In genomic region chr2:164803201-164803920, GRCm38 (mm10) we compare ENCODE assay signal across 9 mouse cellular contexts. TPM values are rescaled to one million over a fixed set of nuclear protein-coding genes. Genes with fewer than 3 reads are reported as not detected.
DNase-seq lines count a peak whose midpoint lies in the region; ATAC-seq and TF ChIP-seq lines count a peak whose summit lies in the region.
"Had no signal": no experiment of that assay in that cellular context is flagged by ENCODE, and none has a peak within 500 bp of the region (broad histone marks: within the 10 kb centered on the region; RNA-seq: fewer than 3 reads in every experiment).

No protein-coding gene starts in this region.

- peaks cover 10% of the 10 kb centered on the region; the same call in 1 of the 2 replicates for H3K79me2 ChIP-seq in liver, adult 2 months (ENCODE audit: control insufficient read depth, insufficient read depth, low read length)

- H3K4me3 ChIP-seq in liver, adult 2 months (ENCODE audit: insufficient read depth, low read depth, low read length) = peak overlapping the region; percentile 77
- peak overlapping the region; percentile 78 for H3K4me3 ChIP-seq in embryonic fibroblast, embryonic 13.5 days (ENCODE audit: insufficient read depth, low read length)
- peak overlapping the region; percentile 79 for H3K4me3 ChIP-seq in limb, embryonic 12.5 days (replicated peaks)
- H3K4me3 ChIP-seq in small intestine, adult 2 months (ENCODE audit: low read depth, low read length) = peak overlapping the region; percentile 35

- H3K9me3 ChIP-seq in limb, embryonic 12.5 days = no peaks in the 10 kb centered on the region

- peak; percentile 73 for DNase-seq in liver, adult 2 months (ENCODE audit: extremely low read depth, low read depth, low spot score)
- DNase-seq in liver = no peak
- DNase-seq in left cerebral cortex, adult 11 months (ENCODE audit: low spot score) = no peak
- no peak for DNase-seq in right cerebral cortex, adult 18-20 months
- DNase-seq: right cerebral cortex, postnatal 14 days had no signal

- peak overlapping the region; percentile 76 for H3K27ac ChIP-seq in liver, adult 2 months (replicated peaks; ENCODE audit: insufficient read depth, low read depth, low read length)
- no peak overlapping the region for H3K27ac ChIP-seq in embryonic fibroblast, embryonic 13.5 days (ENCODE audit: insufficient read depth, low read length)
- H3K27ac ChIP-seq in limb, embryonic 12.5 days = no peak overlapping the region
- peak overlapping the region; percentile 52 for H3K27ac ChIP-seq in small intestine, adult 2 months (ENCODE audit: insufficient read depth, low read depth, low read length)

- 28% methylated on average over 16 of the region's 16 CpGs for WGBS in liver, adult 2 months
- 90% methylated on average over 16 of the region's 16 CpGs for WGBS in limb, embryonic 12.5 days
- 38% methylated on average over 16 of the region's 16 CpGs for WGBS in small intestine, adult 2 months

- peak overlapping the region; percentile 84 for H3K4me2 ChIP-seq in limb, embryonic 12.5 days

- H3K27me3 ChIP-seq in liver, adult 2 months (ENCODE audit: control insufficient read depth, insufficient read depth, low read length) = no peaks in the 10 kb centered on the region
- no peaks in the 10 kb centered on the region for H3K27me3 ChIP-seq in limb, embryonic 12.5 days
- no peaks in the 10 kb centered on the region for H3K27me3 ChIP-seq in small intestine, adult 2 months (ENCODE audit: control insufficient read depth, insufficient read depth, low read length)

- TF ChIP-seq POLR2A in liver, adult 2 months (IDR thresholded peaks at IDR 0.05; ENCODE audit: extremely low read depth, insufficient read depth, low read length) = no peak
- no peak for TF ChIP-seq POLR2A in embryonic fibroblast, embryonic 13.5 days (IDR thresholded peaks at IDR 0.05; ENCODE audit: low read depth, low read length)
- TF ChIP-seq POLR2A in small intestine, adult 2 months (IDR thresholded peaks at IDR 0.05; ENCODE audit: low read depth, low read length) = no peak

- TF ChIP-seq CTCF in liver, adult 2 months (IDR thresholded peaks at IDR 0.05; ENCODE audit: low read depth, low read length) = no peak
- no peak for TF ChIP-seq CTCF in embryonic fibroblast, embryonic 13.5 days (IDR thresholded peaks at IDR 0.05; ENCODE audit: borderline replicate concordance, insufficient read depth, low read length)
- TF ChIP-seq CTCF in small intestine, adult 2 months (IDR thresholded peaks at IDR 0.05; ENCODE audit: extremely low read depth, insufficient read length, insufficient replicate concordance, low read depth, low read length) = no peak

- peaks cover 9% of the 10 kb centered on the region for H3K4me1 ChIP-seq in liver, adult 2 months (ENCODE audit: control insufficient read depth, insufficient read depth, low read length)
- H3K4me1 ChIP-seq in embryonic fibroblast, embryonic 13.5 days (ENCODE audit: control insufficient read depth, insufficient read depth, low read length) = peaks cover 2% of the 10 kb centered on the region; the same call in 1 of the 2 replicates
- peaks cover 20% of the 10 kb centered on the region for H3K4me1 ChIP-seq in limb, embryonic 12.5 days (replicated peaks)
- H3K4me1 ChIP-seq in small intestine, adult 2 months (ENCODE audit: control insufficient read depth, insufficient read depth, insufficient read length, low read length) = peaks cover 10% of the 10 kb centered on the region; the same call in 1 of the 2 replicates

- no peak for ATAC-seq in limb, embryonic 12.5 days (ENCODE audit: insufficient number of reproducible peaks, insufficient read depth, low FRiP score, low TSS enrichment, low read depth)
- no peak for ATAC-seq in monocyte, adult 5-6 weeks (replicated peaks; ENCODE audit: insufficient number of reproducible peaks, low FRiP score, low TSS enrichment, poor library complexity, severe bottlenecking)

- H3K9ac ChIP-seq in liver, adult 2 months (ENCODE audit: low read depth, low read length) = peak overlapping the region; percentile 42
- H3K9ac ChIP-seq in limb, embryonic 12.5 days (replicated peaks) = peak overlapping the region; percentile 81

- no peaks in the 10 kb centered on the region for H3K36me3 ChIP-seq in liver, adult 2 months (ENCODE audit: control insufficient read depth, insufficient read depth, low read length)
- H3K36me3 ChIP-seq in limb, embryonic 12.5 days = peaks cover 39% of the 10 kb centered on the region
- peaks cover 20% of the 10 kb centered on the region for H3K36me3 ChIP-seq in small intestine, adult 2 months (ENCODE audit: control insufficient read depth, insufficient read depth, low read length)

RNA-seq across cellular contexts. Expression of gene Acot8, which starts 1.3 kb away (rescaled TPM):
- 19.4 and 25.8 TPM in 2 replicates for total RNA-seq in liver, adult 2 months (2014; rRNA removed)
- polyA plus RNA-seq in liver, adult 2 months (2012; rRNA removed) = 46.1 and 53.2 TPM in 2 replicates
- 12.1 and 13.5 TPM in 2 replicates for polyA plus RNA-seq in embryonic fibroblast, embryonic 13.5 days (2011; ENCODE audit: insufficient read length, low read depth, missing spikeins)
- 13.8 and 14.0 TPM in 2 replicates for polyA plus RNA-seq in limb, embryonic 12.5 days (2016; fragmentation: Nextera tagmentation; extraction: Ambion mirVana)
- polyA plus RNA-seq in small intestine, adult 2 months (2012; rRNA removed) = 76.9 and 102 TPM in 2 replicates
- total RNA-seq in monocyte, adult 5-6 weeks (2017) = 31.0 to 45.3 TPM (median 42.4 TPM) in 3 replicates

RNA-seq across cellular contexts. Expression of gene Zswim3, which starts 1.5 kb away (rescaled TPM):
- total RNA-seq in liver, adult 2 months (2014; rRNA removed) = 0.83 and 1.1 TPM in 2 replicates
- 0.73 and 0.82 TPM in 2 replicates for polyA plus RNA-seq in liver, adult 2 months (2012; rRNA removed)
- polyA plus RNA-seq in embryonic fibroblast, embryonic 13.5 days (2011; ENCODE audit: insufficient read length, low read depth, missing spikeins) = 3.7 and 4.1 TPM in 2 replicates
- 8.5 TPM in 2 replicates for polyA plus RNA-seq in limb, embryonic 12.5 days (2016; fragmentation: Nextera tagmentation; extraction: Ambion mirVana)
- polyA plus RNA-seq in small intestine, adult 2 months (2012; rRNA removed) = 1.7 and 2.6 TPM in 2 replicates
- 1.2 to 5.3 TPM (median 1.9 TPM) in 3 replicates for total RNA-seq in monocyte, adult 5-6 weeks (2017)

RNA-seq across cellular contexts. Expression of gene Snx21, which starts 17.7 kb away (rescaled TPM):
- total RNA-seq in liver, adult 2 months (2014; rRNA removed) = 10.8 and 12.6 TPM in 2 replicates
- polyA plus RNA-seq in liver, adult 2 months (2012; rRNA removed) = 14.4 and 14.6 TPM in 2 replicates
- polyA plus RNA-seq in embryonic fibroblast, embryonic 13.5 days (2011; ENCODE audit: insufficient read length, low read depth, missing spikeins) = 14.4 and 18.2 TPM in 2 replicates
- polyA plus RNA-seq in limb, embryonic 12.5 days (2016; fragmentation: Nextera tagmentation; extraction: Ambion mirVana) = 19.0 and 19.2 TPM in 2 replicates
- 9.7 and 19.2 TPM in 2 replicates for polyA plus RNA-seq in small intestine, adult 2 months (2012; rRNA removed)
- total RNA-seq in monocyte, adult 5-6 weeks (2017) = 2.9 to 6.0 TPM (median 5.5 TPM) in 3 replicates

RNA-seq across cellular contexts. Expression of gene Zswim1, which starts 19.1 kb away (rescaled TPM):
- total RNA-seq in liver, adult 2 months (2014; rRNA removed) = 0.55 and 0.81 TPM in 2 replicates
- polyA plus RNA-seq in liver, adult 2 months (2012; rRNA removed) = 3.2 and 4.4 TPM in 2 replicates
- polyA plus RNA-seq in embryonic fibroblast, embryonic 13.5 days (2011; ENCODE audit: insufficient read length, low read depth, missing spikeins) = 10.1 and 12.5 TPM in 2 replicates
- 17.3 and 20.4 TPM in 2 replicates for polyA plus RNA-seq in limb, embryonic 12.5 days (2016; fragmentation: Nextera tagmentation; extraction: Ambion mirVana)
- 4.8 and 8.1 TPM in 2 replicates for polyA plus RNA-seq in small intestine, adult 2 months (2012; rRNA removed)
- 0.67 to 1.8 TPM (median 1.7 TPM) in 3 replicates for total RNA-seq in monocyte, adult 5-6 weeks (2017)

RNA-seq across cellular contexts. Expression of gene Tnnc2, which starts 23.6 kb away (rescaled TPM):
- 6.1 TPM in 1 of 2 replicates, not detected in the other for total RNA-seq in liver, adult 2 months (2014; rRNA removed)
- not detected in 2 replicates for polyA plus RNA-seq in liver, adult 2 months (2012; rRNA removed)
- polyA plus RNA-seq in embryonic fibroblast, embryonic 13.5 days (2011; ENCODE audit: insufficient read length, low read depth, missing spikeins) = not detected in 2 replicates
- 73.9 and 74.6 TPM in 2 replicates for polyA plus RNA-seq in limb, embryonic 12.5 days (2016; fragmentation: Nextera tagmentation; extraction: Ambion mirVana)
- polyA plus RNA-seq in small intestine, adult 2 months (2012; rRNA removed) = not detected in 2 replicates
- total RNA-seq in monocyte, adult 5-6 weeks (2017) = not detected in 3 replicates

Comparison
In these comparisons a context has a peak if more than half of its experiments do, and no peak if none do; other contexts are left out.
1. H3K27ac ChIP-seq: peak in liver, adult 2 months (single experiment) and small intestine, adult 2 months (single experiment); none in embryonic fibroblast, embryonic 13.5 days (single experiment) and limb, embryonic 12.5 days (single experiment).
2. Peak in every context shown above with its lines, with median percentiles within 50 percentile points of each other: H3K4me3 ChIP-seq.